Mouse (Mus musculus): ENCODE measurements at regions not wholly inside any gene's neighbourhood (a gene's known extent, or its start where the extent isn't known, plus 50 kb on each side); places are given as distances from the start of the nearest gene placed in this dataset.

- no peak for DNase-seq (ENCODE audit: low spot score in 2 of 2)
Measured at GRCm38 (mm10) chr12:56472856-56473647, 63.7 kb downstream of the Nkx2-1 start.

- no peak for DNase-seq (ENCODE audit: low spot score in 2 of 2)
Measured at GRCm38 (mm10) chr12:56470932-56471500, 65.7 kb downstream of the Nkx2-1 start.

- DNase-seq (ENCODE audit: low spot score in 2 of 2): no peak
Measured at GRCm38 (mm10) chr12:56459508-56460119, 77.1 kb downstream of the Nkx2-1 start.

GRCm38 (mm10) chr12:56458665-56459507 is 77.8 kb downstream of the Nkx2-1 start:
- no peak for DNase-seq (ENCODE audit: low spot score in 2 of 2)

- no peak for DNase-seq (ENCODE audit: low spot score in 2 of 2)
Measured at GRCm38 (mm10) chr12:56457951-56458350, 78.8 kb downstream of the Nkx2-1 start.

GRCm38 (mm10) chr12:56457356-56457755 is 79.4 kb downstream of the Nkx2-1 start:
- DNase-seq (ENCODE audit: low spot score in 2 of 2): no peak

GRCm38 (mm10) chr12:56450261-56450660 is 86.4 kb downstream of the Nkx2-1 start:
- no peak for DNase-seq (ENCODE audit: low spot score in 2 of 2)

- DNase-seq (ENCODE audit: low spot score in 2 of 2): no peak
Measured at GRCm38 (mm10) chr12:56448786-56449564, 87.7 kb downstream of the Nkx2-1 start.

- no peak for DNase-seq (ENCODE audit: low spot score in 2 of 2)
Measured at GRCm38 (mm10) chr12:56441166-56441817, 95.4 kb downstream of the Nkx2-1 start.

- no peak for DNase-seq (ENCODE audit: low spot score in 2 of 2)
Measured at GRCm38 (mm10) chr12:56440068-56440847, 94.6 kb upstream of the Mbip start.

GRCm38 (mm10) chr12:56438384-56438783 is 92.7 kb upstream of the Mbip start:
- DNase-seq (ENCODE audit: low spot score in 2 of 2): no peak

GRCm38 (mm10) chr12:56437975-56438374 is 92.3 kb upstream of the Mbip start:
- no peak for DNase-seq (ENCODE audit: low spot score in 2 of 2)

- DNase-seq (ENCODE audit: low spot score in 2 of 2): no peak
Measured at GRCm38 (mm10) chr12:56426681-56427246, 81.1 kb upstream of the Mbip start.

- DNase-seq (ENCODE audit: low spot score in 2 of 2): no peak
Measured at GRCm38 (mm10) chr12:56416106-56416505, 70.4 kb upstream of the Mbip start.

GRCm38 (mm10) chr12:56414861-56415765 is 69.4 kb upstream of the Mbip start:
- DNase-seq (ENCODE audit: low spot score in 2 of 2): peak in 1 of 2 experiments; percentile 14

- no peak for DNase-seq (ENCODE audit: low spot score in 2 of 2)
Measured at GRCm38 (mm10) chr12:56405658-56406057, 60.0 kb upstream of the Mbip start.

- DNase-seq (ENCODE audit: low spot score in 2 of 2): peak in 1 of 2 experiments; percentile 24
Measured at GRCm38 (mm10) chr12:56404833-56405232, 59.1 kb upstream of the Mbip start.

DNA sequence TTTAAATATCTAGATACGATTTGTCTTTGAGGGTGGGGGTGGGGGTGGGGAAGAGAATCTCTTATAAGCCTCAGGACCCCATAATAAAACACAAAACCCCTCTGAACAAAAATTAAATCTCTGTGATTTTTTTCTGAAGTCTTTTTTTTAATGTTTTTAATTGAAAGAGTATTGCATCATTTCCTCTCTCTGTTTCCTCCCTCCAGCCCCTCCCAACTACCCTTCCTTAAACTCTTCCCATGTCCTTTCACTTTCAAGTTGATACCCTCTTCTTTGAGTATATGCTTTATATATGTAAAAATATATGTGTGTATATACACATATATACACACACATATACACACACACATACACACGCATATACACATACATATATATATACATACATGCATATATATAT is 58.6 kb upstream of the Mbip start:
- DNase-seq (ENCODE audit: low spot score in 2 of 2): no peak

Data from gastrocnemius, postnatal 4 days (tissue).